Mouse (Mus musculus) cerebral cortex, adult 2 months (tissue): ENCODE data around the gene Ttbk1.

Experiments
- WGBS: fragments of 180-500 bp; shearing (Covaris S2); methylation state at CpG from one replicate; pipeline ENCODE4 v1.1.7; 2018; 5-methylcytosine and 5-hydroxymethylcytosine counted together

The Ttbk1 gene

DNA sequence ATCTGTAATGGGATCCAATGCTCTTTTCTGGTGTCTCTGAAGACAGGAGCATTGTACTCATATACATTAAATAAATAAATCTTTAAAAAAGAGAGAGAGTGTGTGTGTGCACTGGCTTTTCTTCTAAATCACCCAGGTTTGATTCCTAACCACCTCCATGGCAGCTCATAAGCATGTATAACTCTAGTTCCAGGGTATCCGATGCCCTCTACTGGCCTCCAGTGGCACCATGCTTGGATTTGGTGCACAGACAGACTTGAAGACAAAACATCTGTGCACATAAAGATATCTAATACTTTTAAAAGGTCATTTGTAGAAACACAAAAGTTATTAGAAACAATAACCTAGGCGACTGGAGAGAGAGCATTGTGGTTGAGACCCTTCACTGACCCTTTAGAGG is 94.5 kb downstream of the Ttbk1 start:
- 42% methylated on average over 2 of the region's 2 CpGs for WGBS
